Mouse (Mus musculus): ENCODE measurements around the gene Lgals3. TPM values are rescaled to one million over a fixed set of nuclear protein-coding genes. Genes with fewer than 3 reads are reported as not detected.

The Lgals3 gene
- polyA plus RNA-seq, 1 experiment: 24.7 TPM

DNA sequence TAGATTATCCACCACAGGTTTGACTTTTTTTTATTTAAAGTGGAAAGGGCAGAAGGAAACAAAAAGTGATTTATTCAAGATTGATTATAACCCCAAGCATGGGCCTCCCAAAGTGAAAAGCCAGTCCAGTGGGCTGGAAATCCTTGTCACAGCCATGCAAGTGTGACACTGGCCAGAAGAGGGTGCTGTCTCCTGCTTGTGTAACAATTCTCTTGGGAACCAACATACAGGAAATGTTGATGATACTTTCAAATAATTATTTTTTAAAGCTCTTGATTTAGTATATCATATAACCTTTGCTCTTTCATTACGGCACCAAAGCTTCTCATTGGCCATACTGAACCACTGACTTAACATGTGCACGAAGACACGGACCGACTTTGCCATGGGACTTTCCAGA is 32.7 kb upstream of the Lgals3 start:
- Histone ChIP-seq H3K9ac (ENCODE audit: low read depth, poor library complexity, severe bottlenecking) (no peak overlapping the region), H3K4me3 (ENCODE audit: low read depth, low read length) (no peak overlapping the region), H3K9me3 (replicated peaks; ENCODE audit: control insufficient read depth, insufficient read depth, low read length, poor library complexity, severe bottlenecking) (no peaks in the 10 kb centered on the region), H3K27ac (ENCODE audit: insufficient read depth, low read length) (no peak overlapping the region), H3K36me3 (ENCODE audit: control insufficient read depth, insufficient read depth, low read length, poor library complexity, severe bottlenecking) (no peaks in the 10 kb centered on the region), H3K27me3 (ENCODE audit: control insufficient read depth, insufficient read depth, low read length, poor library complexity, severe bottlenecking) (no peaks in the 10 kb centered on the region), H3K4me1 (ENCODE audit: control insufficient read depth, insufficient read depth, low read length) (no peaks in the 10 kb centered on the region)
- TF ChIP-seq CTCF (IDR thresholded peaks at IDR 0.05; ENCODE audit: low read depth, low read length) (peak; percentile 66), EP300 (IDR thresholded peaks at IDR 0.05; ENCODE audit: insufficient read depth, low read depth, low read length) (no peak), POLR2A (IDR thresholded peaks at IDR 0.05; ENCODE audit: insufficient read depth, low read length) (no peak)

DNA sequence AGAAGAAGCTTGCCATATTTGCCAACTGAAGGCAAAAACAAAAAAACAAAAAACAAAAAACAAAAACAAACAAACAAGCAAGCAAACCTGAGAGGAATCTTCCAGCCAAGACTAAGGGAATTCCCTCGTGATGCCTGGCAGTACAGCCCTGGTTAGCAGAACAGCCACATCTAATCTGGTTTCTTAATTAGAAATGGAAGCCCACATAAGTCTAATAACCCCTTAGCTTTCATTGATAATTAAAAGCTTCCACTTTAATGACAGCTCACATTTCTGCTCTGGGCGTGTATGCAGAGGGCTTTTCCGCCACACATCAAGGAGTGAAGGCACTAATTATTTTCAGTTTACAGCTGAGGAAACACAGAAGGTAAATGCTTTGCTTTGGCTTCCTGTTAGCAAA is 32.3 kb upstream of the Lgals3 start:
- no peaks in the 10 kb centered on the region for H3K4me1 ChIP-seq (ENCODE audit: control insufficient read depth, insufficient read depth, low read length)
- TF ChIP-seq CTCF (IDR thresholded peaks at IDR 0.05; ENCODE audit: low read depth, low read length) (no peak), EP300 (IDR thresholded peaks at IDR 0.05; ENCODE audit: insufficient read depth, low read depth, low read length) (no peak), POLR2A (IDR thresholded peaks at IDR 0.05; ENCODE audit: insufficient read depth, low read length) (no peak)
- H3K27me3 ChIP-seq (ENCODE audit: control insufficient read depth, insufficient read depth, low read length, poor library complexity, severe bottlenecking): no peaks in the 10 kb centered on the region
- no peak overlapping the region for H3K27ac ChIP-seq (ENCODE audit: insufficient read depth, low read length)
- H3K4me3 ChIP-seq (ENCODE audit: low read depth, low read length): no peak overlapping the region
- H3K9me3 ChIP-seq (replicated peaks; ENCODE audit: control insufficient read depth, insufficient read depth, low read length, poor library complexity, severe bottlenecking): no peaks in the 10 kb centered on the region
- H3K36me3 ChIP-seq (ENCODE audit: control insufficient read depth, insufficient read depth, low read length, poor library complexity, severe bottlenecking): no peaks in the 10 kb centered on the region
- no peak overlapping the region for H3K9ac ChIP-seq (ENCODE audit: low read depth, poor library complexity, severe bottlenecking)

DNA sequence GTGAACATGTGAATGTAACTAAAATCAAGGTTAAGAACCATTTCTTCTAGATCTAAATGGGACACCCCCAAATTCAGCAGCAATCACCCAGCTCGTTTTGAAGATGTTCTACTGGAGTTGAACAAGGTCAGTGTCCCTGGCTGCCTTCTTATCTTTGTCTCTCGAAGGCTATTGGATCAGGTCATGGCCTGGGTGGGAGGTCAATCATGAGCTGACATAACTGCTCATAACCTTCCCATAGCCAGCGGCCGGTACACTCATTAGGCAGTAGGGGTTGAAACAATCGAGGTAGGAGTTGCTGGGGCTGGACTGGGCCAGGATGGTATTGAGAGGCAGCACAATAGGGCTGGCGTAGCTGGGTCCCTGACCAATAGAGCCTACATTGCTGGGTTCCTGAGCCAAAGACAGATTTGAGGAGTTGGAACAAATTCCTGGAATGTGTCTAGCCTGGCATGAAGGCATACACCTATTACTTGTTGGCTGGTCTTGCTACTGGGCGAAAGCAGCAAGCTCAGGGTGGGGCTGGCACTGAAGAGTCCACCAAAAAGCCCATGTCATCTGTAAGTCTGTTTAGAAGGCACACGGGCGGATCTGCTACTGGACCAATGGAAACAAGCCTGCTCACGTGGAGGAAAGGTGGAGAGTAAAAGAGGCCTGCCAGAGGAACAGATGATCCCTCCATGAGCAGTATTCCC is 27.2 kb upstream of the Lgals3 start:
- Histone ChIP-seq H3K27ac (ENCODE audit: insufficient read depth, low read length) (no peak overlapping the region), H3K27me3 (ENCODE audit: control insufficient read depth, insufficient read depth, low read length, poor library complexity, severe bottlenecking) (no peaks in the 10 kb centered on the region), H3K9me3 (replicated peaks; ENCODE audit: control insufficient read depth, insufficient read depth, low read length, poor library complexity, severe bottlenecking) (no peaks in the 10 kb centered on the region), H3K36me3 (ENCODE audit: control insufficient read depth, insufficient read depth, low read length, poor library complexity, severe bottlenecking) (no peaks in the 10 kb centered on the region), H3K4me1 (ENCODE audit: control insufficient read depth, insufficient read depth, low read length) (no peaks in the 10 kb centered on the region), H3K4me3 (ENCODE audit: low read depth, low read length) (no peak overlapping the region), H3K9ac (ENCODE audit: low read depth, poor library complexity, severe bottlenecking) (no peak overlapping the region)
- TF ChIP-seq CTCF (IDR thresholded peaks at IDR 0.05; ENCODE audit: low read depth, low read length) (no peak), EP300 (IDR thresholded peaks at IDR 0.05; ENCODE audit: insufficient read depth, low read depth, low read length) (no peak), POLR2A (IDR thresholded peaks at IDR 0.05; ENCODE audit: insufficient read depth, low read length) (no peak)

DNA sequence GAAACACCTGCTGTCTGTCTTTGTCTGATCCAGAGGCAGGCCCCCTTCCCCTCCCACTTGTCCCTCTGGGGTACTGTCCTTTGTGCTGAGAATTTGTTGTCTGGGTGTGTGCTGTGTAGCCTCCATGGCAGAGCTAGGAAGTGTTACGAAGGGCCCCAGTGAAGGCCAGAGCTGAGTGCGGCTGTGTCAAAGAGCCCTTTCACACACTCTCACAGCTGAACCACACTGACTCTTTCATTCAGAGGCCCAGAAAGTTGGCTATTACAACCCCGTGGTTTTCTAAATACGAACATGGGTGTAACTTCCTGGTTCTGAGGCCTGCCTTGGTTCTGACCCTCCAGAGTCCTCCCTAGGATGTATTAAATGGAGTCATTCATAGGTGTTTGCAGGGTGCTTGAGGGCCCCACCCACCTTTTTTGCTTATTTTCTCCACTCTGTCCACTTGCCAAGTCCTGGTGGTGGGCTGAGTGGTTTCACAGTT is 25.7 kb upstream of the Lgals3 start:
- Histone ChIP-seq H3K9me3 (replicated peaks; ENCODE audit: control insufficient read depth, insufficient read depth, low read length, poor library complexity, severe bottlenecking) (no peaks in the 10 kb centered on the region), H3K27ac (ENCODE audit: insufficient read depth, low read length) (no peak overlapping the region), H3K4me1 (ENCODE audit: control insufficient read depth, insufficient read depth, low read length) (no peaks in the 10 kb centered on the region), H3K4me3 (ENCODE audit: low read depth, low read length) (no peak overlapping the region), H3K9ac (ENCODE audit: low read depth, poor library complexity, severe bottlenecking) (no peak overlapping the region), H3K27me3 (ENCODE audit: control insufficient read depth, insufficient read depth, low read length, poor library complexity, severe bottlenecking) (no peaks in the 10 kb centered on the region), H3K36me3 (ENCODE audit: control insufficient read depth, insufficient read depth, low read length, poor library complexity, severe bottlenecking) (no peaks in the 10 kb centered on the region)
- TF ChIP-seq EP300 (IDR thresholded peaks at IDR 0.05; ENCODE audit: insufficient read depth, low read depth, low read length) (no peak), CTCF (IDR thresholded peaks at IDR 0.05; ENCODE audit: low read depth, low read length) (no peak)

DNA sequence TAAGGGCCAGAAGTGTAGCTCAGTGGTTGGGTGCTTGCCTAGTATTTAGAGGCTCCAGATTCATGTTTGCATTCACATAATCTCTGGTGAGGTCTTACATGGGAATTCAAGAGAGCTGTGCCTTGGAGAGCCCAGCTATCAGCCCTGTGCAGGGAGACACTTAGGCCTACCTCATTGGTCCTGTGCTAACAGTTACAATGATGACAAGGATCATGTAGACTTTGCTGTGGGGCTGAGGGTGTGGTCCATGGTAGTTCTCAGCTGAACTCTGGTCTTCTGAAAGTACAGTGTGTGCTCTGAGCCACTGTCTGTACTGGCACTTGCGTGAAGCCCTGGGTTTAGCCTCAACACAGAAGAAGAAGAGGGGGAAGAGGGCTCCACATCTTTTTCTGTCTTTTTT is 20.8 kb upstream of the Lgals3 start:
- no peaks in the 10 kb centered on the region for H3K4me1 ChIP-seq (ENCODE audit: control insufficient read depth, insufficient read depth, low read length)
- no peaks in the 10 kb centered on the region for H3K36me3 ChIP-seq (ENCODE audit: control insufficient read depth, insufficient read depth, low read length, poor library complexity, severe bottlenecking)
- H3K9ac ChIP-seq (ENCODE audit: low read depth, poor library complexity, severe bottlenecking): no peak overlapping the region
- H3K4me3 ChIP-seq (ENCODE audit: low read depth, low read length): no peak overlapping the region
- TF ChIP-seq CTCF (IDR thresholded peaks at IDR 0.05; ENCODE audit: low read depth, low read length) (no peak), EP300 (IDR thresholded peaks at IDR 0.05; ENCODE audit: insufficient read depth, low read depth, low read length) (no peak), POLR2A (IDR thresholded peaks at IDR 0.05; ENCODE audit: insufficient read depth, low read length) (no peak)
- H3K27me3 ChIP-seq (ENCODE audit: control insufficient read depth, insufficient read depth, low read length, poor library complexity, severe bottlenecking): no peaks in the 10 kb centered on the region
- no peak overlapping the region for H3K27ac ChIP-seq (ENCODE audit: insufficient read depth, low read length)
- H3K9me3 ChIP-seq (replicated peaks; ENCODE audit: control insufficient read depth, insufficient read depth, low read length, poor library complexity, severe bottlenecking): no peaks in the 10 kb centered on the region

DNA sequence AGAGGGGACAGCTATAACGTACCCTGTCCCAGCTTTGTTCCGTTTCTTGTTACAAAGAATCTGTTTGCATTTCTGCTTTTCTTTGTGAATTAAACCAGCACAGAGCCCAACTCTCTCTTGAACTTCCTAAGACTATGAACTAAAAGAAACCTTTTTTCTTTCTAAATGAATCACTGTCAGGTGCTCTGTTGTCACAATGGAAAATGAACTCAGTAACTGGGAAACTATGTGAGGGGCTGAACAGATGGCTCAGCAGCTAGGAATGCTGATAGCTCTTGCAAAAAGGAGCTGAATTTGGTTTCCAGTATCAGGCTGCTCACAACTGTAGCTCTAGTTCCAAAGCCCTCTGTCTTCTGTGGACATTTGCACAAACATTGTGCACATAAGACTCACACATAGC is 16.6 kb upstream of the Lgals3 start:
- Histone ChIP-seq H3K4me3 (ENCODE audit: low read depth, low read length) (no peak overlapping the region), H3K4me1 (ENCODE audit: control insufficient read depth, insufficient read depth, low read length) (no peaks in the 10 kb centered on the region), H3K9ac (ENCODE audit: low read depth, poor library complexity, severe bottlenecking) (no peak overlapping the region), H3K27ac (ENCODE audit: insufficient read depth, low read length) (peak overlapping the region; percentile 84), H3K36me3 (ENCODE audit: control insufficient read depth, insufficient read depth, low read length, poor library complexity, severe bottlenecking) (no peaks in the 10 kb centered on the region), H3K27me3 (ENCODE audit: control insufficient read depth, insufficient read depth, low read length, poor library complexity, severe bottlenecking) (no peaks in the 10 kb centered on the region), H3K9me3 (replicated peaks; ENCODE audit: control insufficient read depth, insufficient read depth, low read length, poor library complexity, severe bottlenecking) (no peaks in the 10 kb centered on the region)
- TF ChIP-seq EP300 (IDR thresholded peaks at IDR 0.05; ENCODE audit: insufficient read depth, low read depth, low read length): no peak
- no peak for TF ChIP-seq CTCF (IDR thresholded peaks at IDR 0.05; ENCODE audit: low read depth, low read length)
- no peak for TF ChIP-seq POLR2A (IDR thresholded peaks at IDR 0.05; ENCODE audit: insufficient read depth, low read length)
